Mouse (Mus musculus) embryonic facial prominence, embryonic 11.5 days (tissue): ENCODE measurements around the gene St7. TPM values are rescaled to one million over a fixed set of nuclear protein-coding genes. Genes with fewer than 3 reads are reported as not detected.
A peak's percentile ranks its signal among the peaks of the same experiment; 100 is the strongest.

ENCODE experiments used
- ATAC-seq: fragments of 200-750 bp; cut with Nextera tagmentation; replicated peaks from 2 replicates; pipeline ENCODE4 v1.8.0; 2017; ENCODE audit warnings: low read depth; ENCODE audit not compliant: insufficient number of reproducible peaks, low FRiP score, low TSS enrichment
- DNase-seq: peaks from one replicate; pipeline ENCODE4 v3.0.0-alpha.2; 2015; ENCODE audit warnings: low spot score
- H3K27ac ChIP-seq: fragments of 300-500 bp; sonication (generic); replicated peaks from 2 replicates; pipeline ENCODE4 v1.5.1; 2014; ENCODE audit warnings: mild to moderate bottlenecking, low read depth, low read length, control low read depth
- H3K27me3 ChIP-seq: fragments of 300-500 bp; sonication (generic); 2 replicates; pipeline ENCODE4 v1.6.1; 2014; ENCODE audit warnings: mild to moderate bottlenecking, low read length, moderate library complexity, mixed read lengths; ENCODE audit not compliant: control insufficient read depth, insufficient read depth
- H3K36me3 ChIP-seq: fragments of 300-500 bp; sonication (generic); replicated peaks from 2 replicates; pipeline ENCODE4 v1.6.1; 2014; ENCODE audit warnings: low read depth, mild to moderate bottlenecking, low read length, moderate library complexity, mixed read lengths; ENCODE audit not compliant: control insufficient read depth, insufficient read depth
- H3K4me1 ChIP-seq: fragments of 300-500 bp; sonication (generic); 2 replicates; pipeline ENCODE4 v1.6.1; 2014; ENCODE audit warnings: low read length, mixed read lengths; ENCODE audit not compliant: control insufficient read depth, insufficient read depth
- H3K4me2 ChIP-seq: fragments of 300-500 bp; sonication (generic); 2 replicates; pipeline ENCODE4 v1.6.1; 2014; ENCODE audit warnings: low read depth, mild to moderate bottlenecking, control low read depth, low read length, moderate library complexity
- H3K4me3 ChIP-seq: fragments of 300-500 bp; sonication (generic); 2 replicates; pipeline ENCODE4 v1.5.1; 2014; ENCODE audit warnings: low read depth, low read length, control low read depth
- H3K9ac ChIP-seq: fragments of 300-500 bp; sonication (generic); replicated peaks from 2 replicates; pipeline ENCODE4 v1.6.1; 2014; ENCODE audit warnings: mild to moderate bottlenecking, control low read depth, low read length
- H3K9me3 ChIP-seq: fragments of 300-500 bp; sonication (generic); replicated peaks from 2 replicates; pipeline ENCODE4 v1.6.1; 2016; ENCODE audit warnings: mild to moderate bottlenecking, low read length, inconsistent platforms, mixed read lengths; ENCODE audit not compliant: control insufficient read depth
- WGBS: fragments of 180-500 bp; shearing (Covaris S2); extraction: QIAGEN DNeasy Blood & Tissue Kit; methylation state at CpG from one replicate; pipeline ENCODE4 v1.1.7; 2014; 5-methylcytosine and 5-hydroxymethylcytosine counted together
- polyA plus RNA-seq: library from polyadenylated mRNA; unstranded; fragments of >200 nt; fragmentation: Nextera tagmentation; extraction: Ambion mirVana; gene quantifications from 2 replicates; pipeline ENCODE4 v1.2.1, GENCODE M21; 2014

Gene St7
- polyA plus RNA-seq, 1 experiment from 2014 or later, result 25.5 TPM

DNA sequence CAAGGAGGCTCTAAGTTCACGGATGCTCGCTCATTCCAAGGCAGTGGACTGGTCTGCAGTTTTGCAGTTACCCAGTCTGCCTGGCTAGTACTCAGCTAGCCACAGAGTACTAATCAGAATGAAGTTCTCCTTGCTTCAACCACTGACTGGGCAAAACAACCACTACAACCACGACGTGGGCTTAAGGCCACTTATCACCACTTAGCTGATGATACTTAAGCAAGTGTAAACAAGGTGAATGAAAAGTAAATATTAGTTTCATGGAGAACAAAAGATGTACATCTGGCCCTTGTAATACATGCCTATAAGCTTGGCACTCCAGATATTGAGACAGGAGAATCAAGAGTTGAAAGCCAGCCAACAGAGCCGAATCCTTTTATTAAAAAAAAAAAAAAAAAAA, 253.7 kb downstream of the St7 start:
- no peak for DNase-seq
- no peak overlapping the region for H3K4me2 ChIP-seq
- H3K27ac ChIP-seq, result no peak overlapping the region
- H3K27me3 ChIP-seq, result no peaks in the 10 kb centered on the region
- ATAC-seq, result no peak
- no peaks in the 10 kb centered on the region for H3K9me3 ChIP-seq
- H3K4me1 ChIP-seq, result no peaks in the 10 kb centered on the region
- no peak overlapping the region for H3K9ac ChIP-seq
- H3K36me3 ChIP-seq, result no peaks in the 10 kb centered on the region
- WGBS, result 70% methylated on average over 5 of the region's 5 CpGs
- no peak overlapping the region for H3K4me3 ChIP-seq

DNA sequence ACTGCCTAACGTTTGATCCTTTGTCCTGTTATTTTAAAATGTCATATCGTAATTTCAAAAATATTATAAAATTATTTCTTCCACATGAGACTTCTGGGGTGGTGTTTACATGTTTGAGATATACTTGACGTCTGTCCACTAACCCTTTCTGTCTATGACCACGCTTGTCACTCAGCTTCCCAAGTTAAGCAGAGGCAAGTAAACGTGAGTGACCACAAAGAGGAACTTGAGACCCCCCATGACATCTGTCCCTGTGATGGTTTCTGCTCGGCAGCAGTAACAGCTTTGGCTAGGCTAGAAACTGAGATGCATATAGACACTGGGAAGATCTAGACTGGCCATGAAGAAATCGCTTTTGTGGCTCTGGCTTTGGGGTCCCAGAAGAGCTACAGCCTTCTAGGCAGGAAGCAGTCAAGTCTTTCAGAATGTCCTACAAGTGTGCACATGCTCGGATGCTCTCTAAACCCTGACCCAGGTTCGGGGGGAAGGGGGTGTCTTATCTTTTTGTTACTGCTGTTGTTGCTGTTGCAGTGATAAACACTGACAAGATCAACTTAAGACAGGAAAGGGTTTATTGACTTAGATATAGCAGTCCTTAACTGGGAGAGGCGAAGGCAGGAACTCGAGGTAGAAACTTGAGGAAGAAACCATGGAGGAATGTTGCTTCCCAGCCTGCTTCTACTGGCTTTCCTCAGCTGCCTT, 254.5 kb downstream of the St7 start:
- H3K9me3 ChIP-seq, result no peaks in the 10 kb centered on the region
- no peaks in the 10 kb centered on the region for H3K4me1 ChIP-seq
- H3K9ac ChIP-seq, result no peak overlapping the region
- DNase-seq (no peak), ATAC-seq (no peak)
- WGBS, result 76% methylated on average over 11 of the region's 11 CpGs
- no peak overlapping the region for H3K4me2 ChIP-seq
- H3K27ac ChIP-seq, result no peak overlapping the region
- H3K4me3 ChIP-seq, result no peak overlapping the region
- no peaks in the 10 kb centered on the region for H3K27me3 ChIP-seq
- no peaks in the 10 kb centered on the region for H3K36me3 ChIP-seq

DNA sequence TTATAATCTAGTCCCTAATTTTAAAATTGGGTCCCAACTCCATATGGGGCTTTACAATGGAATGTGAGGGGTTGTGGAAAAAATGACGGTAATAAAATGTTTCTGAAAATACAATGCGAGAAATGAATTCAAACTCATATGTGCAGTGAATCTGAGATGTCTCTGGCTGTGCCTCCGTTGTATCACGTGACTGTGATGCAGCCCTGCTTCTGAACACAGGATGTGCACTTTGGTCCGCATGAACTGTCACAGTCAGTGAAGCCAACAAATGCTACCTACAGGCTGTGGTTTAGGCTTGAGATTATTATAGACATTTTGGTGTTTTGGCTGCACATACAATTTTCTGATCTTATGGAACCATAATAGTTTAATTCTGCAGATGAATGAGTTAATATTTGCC, 256.4 kb downstream of the St7 start:
- H3K4me3 ChIP-seq, result no peak overlapping the region
- DNase-seq, result no peak
- no peaks in the 10 kb centered on the region for H3K27me3 ChIP-seq
- WGBS, result 89% methylated on average over 5 of the region's 5 CpGs
- no peak overlapping the region for H3K27ac ChIP-seq
- no peaks in the 10 kb centered on the region for H3K4me1 ChIP-seq
- no peak overlapping the region for H3K4me2 ChIP-seq
- no peaks in the 10 kb centered on the region for H3K36me3 ChIP-seq
- no peak for ATAC-seq
- H3K9me3 ChIP-seq, result no peaks in the 10 kb centered on the region
- H3K9ac ChIP-seq, result no peak overlapping the region

GRCm38 (mm10) chr6:17951779-17952178, 259.0 kb downstream of the St7 start:
- Histone ChIP-seq H3K4me2 (no peak overlapping the region), H3K27ac (no peak overlapping the region), H3K9ac (no peak overlapping the region), H3K4me1 (no peaks in the 10 kb centered on the region), H3K36me3 (no peaks in the 10 kb centered on the region), H3K9me3 (no peaks in the 10 kb centered on the region), H3K4me3 (no peak overlapping the region), H3K27me3 (no peaks in the 10 kb centered on the region)
- DNase-seq, result no peak
- 82% methylated on average over 8 of the region's 8 CpGs for WGBS
- ATAC-seq, result no peak

DNA sequence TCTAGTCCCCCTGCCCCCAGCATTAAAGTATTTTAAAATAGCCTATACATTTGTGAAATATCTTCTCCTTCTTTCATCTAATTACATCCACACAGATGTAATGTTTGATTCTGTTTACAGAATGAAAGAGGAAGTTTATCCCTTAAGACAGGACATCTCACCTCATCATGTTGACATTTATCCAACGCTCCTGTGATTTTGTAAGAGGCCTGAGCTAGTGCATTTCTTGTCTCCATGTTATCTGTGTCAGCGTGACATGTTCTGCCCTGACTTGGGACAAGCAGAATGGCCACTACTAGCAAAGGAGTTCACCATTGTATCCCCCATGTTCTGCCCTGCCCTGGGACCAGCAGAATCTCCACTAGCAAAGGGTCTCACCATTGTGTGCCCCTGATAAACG, 270.7 kb downstream of the St7 start:
- no peak overlapping the region for H3K4me3 ChIP-seq
- no peak overlapping the region for H3K4me2 ChIP-seq
- H3K9ac ChIP-seq, result no peak overlapping the region
- DNase-seq, result no peak
- H3K36me3 ChIP-seq, result no peaks in the 10 kb centered on the region
- no peaks in the 10 kb centered on the region for H3K27me3 ChIP-seq
- no peak for ATAC-seq
- whole genome bisulfite sequencing, result 80% methylated on average over 3 of the region's 3 CpGs
- no peaks in the 10 kb centered on the region for H3K4me1 ChIP-seq
- no peak overlapping the region for H3K27ac ChIP-seq
- H3K9me3 ChIP-seq, result no peaks in the 10 kb centered on the region

DNA sequence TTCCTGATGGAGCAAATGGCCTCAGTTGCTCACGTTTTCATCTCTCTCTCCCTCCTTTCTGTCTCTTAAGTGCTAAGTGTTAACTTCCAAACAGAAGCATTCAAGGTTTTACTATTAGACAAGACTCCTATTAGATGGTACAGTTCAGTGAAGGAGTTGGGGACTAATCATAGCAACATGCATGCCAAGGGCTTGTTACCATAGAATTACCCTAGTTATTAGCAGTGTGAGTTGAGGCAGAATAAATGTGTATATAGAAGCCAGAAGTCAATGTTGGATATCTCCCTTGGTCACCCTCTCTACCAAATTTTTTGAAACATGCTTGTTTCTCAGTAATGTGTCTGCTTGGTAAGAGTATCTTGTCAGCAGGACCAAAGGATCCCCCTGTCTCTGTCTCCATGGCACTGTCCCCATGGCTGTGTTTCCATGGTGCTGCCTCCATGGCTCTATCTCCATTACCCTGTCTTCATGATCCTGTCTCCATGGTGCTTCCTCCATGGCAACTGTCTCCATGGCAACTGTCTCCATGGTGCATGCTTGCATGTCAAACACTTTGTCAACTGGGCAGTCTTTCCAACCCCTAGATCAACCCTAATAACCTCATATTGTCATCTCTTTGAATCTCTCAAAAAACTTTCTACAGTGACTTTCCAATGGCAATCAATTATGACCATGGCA, 275.9 kb downstream of the St7 start:
- H3K4me1 ChIP-seq, result no peaks in the 10 kb centered on the region

GRCm38 (mm10) chr6:17969815-17970214, 277.1 kb downstream of the St7 start:
- H3K9ac ChIP-seq, result no peak overlapping the region
- WGBS, result 85% methylated on average over 1 of the region's 1 CpGs
- H3K36me3 ChIP-seq, result no peaks in the 10 kb centered on the region
- no peak overlapping the region for H3K27ac ChIP-seq
- H3K9me3 ChIP-seq, result no peaks in the 10 kb centered on the region
- no peak for ATAC-seq
- no peaks in the 10 kb centered on the region for H3K4me1 ChIP-seq
- H3K4me3 ChIP-seq, result no peak overlapping the region
- no peaks in the 10 kb centered on the region for H3K27me3 ChIP-seq
- no peak overlapping the region for H3K4me2 ChIP-seq
- DNase-seq, result no peak

More for the DNA sequence above, 275.9 kb downstream of the St7 start:
- ATAC-seq, result peak; percentile 52; the same call in 1 of the 2 replicates
- H3K9ac ChIP-seq, result no peak overlapping the region
- no peaks in the 10 kb centered on the region for H3K9me3 ChIP-seq
- no peak for DNase-seq
- H3K4me2 ChIP-seq, result no peak overlapping the region
- no peak overlapping the region for H3K27ac ChIP-seq
- no peaks in the 10 kb centered on the region for H3K36me3 ChIP-seq
- no peak overlapping the region for H3K4me3 ChIP-seq
- WGBS, result 80% methylated on average over 1 of the region's 1 CpGs
- no peaks in the 10 kb centered on the region for H3K27me3 ChIP-seq

- no peaks in the 10 kb centered on the region for H3K27me3 ChIP-seq
- H3K36me3 ChIP-seq, result no peaks in the 10 kb centered on the region
- no peaks in the 10 kb centered on the region for H3K9me3 ChIP-seq
- no peak overlapping the region for H3K27ac ChIP-seq
- no peak for ATAC-seq
- H3K4me1 ChIP-seq, result no peaks in the 10 kb centered on the region
- no peak overlapping the region for H3K9ac ChIP-seq
- DNase-seq, result no peak
- H3K4me2 ChIP-seq, result no peak overlapping the region
- H3K4me3 ChIP-seq, result no peak overlapping the region
Measured at GRCm38 (mm10) chr6:17971393-17971792, 278.7 kb downstream of the St7 start.
